Mouse (Mus musculus) adrenal gland, adult 2 months (tissue): ENCODE results near the gene Gapdhs. TPM values are rescaled to one million over a fixed set of nuclear protein-coding genes. Genes with fewer than 3 reads are reported as not detected.
"Not testable (repeated sequence)": the region's sequence is repeated elsewhere in the genome, so short reads cannot be mapped to it uniquely, and the experiment has no call there.

Experiments
- DNase-seq: peaks from one replicate; pipeline ENCODE4 v3.0.0; 2021
- polyA plus RNA-seq: library from polyadenylated mRNA; depleted of rRNA; stranded (reverse); fragments of >200 nt; gene quantifications from 2 replicates; pipeline ENCODE4 v1.2.3, GENCODE M21; 2012
- total RNA-seq, 2 experiments: library from RNA; stranded (reverse); gene quantifications; 2 replicates each; pipeline ENCODE4 v1.2.3; 2021

The Gapdhs gene
- total and polyA plus RNA-seq, 3 experiments: not detected

- DNase-seq: peak; percentile 70
These were observed 629 bp upstream of the Gapdhs start for GRCm38 (mm10) chr7:30744022-30744598.

GRCm38 (mm10) chr7:30742570-30742969 lies 911 bp downstream of the Gapdhs start:
- DNase-seq: not testable (repeated sequence)

GRCm38 (mm10) chr7:30736211-30736610 lies 7.3 kb downstream of the Gapdhs start:
- no peak for DNase-seq

- not testable (repeated sequence) for DNase-seq
These were observed 13.3 kb downstream of the Gapdhs start for GRCm38 (mm10) chr7:30730064-30730722.

GRCm38 (mm10) chr7:30729396-30730063 lies 14.0 kb downstream of the Gapdhs start, which contains the start of gene Tmem147:
Gene Tmem147 (minus strand): TSS chr7:30729540.
- peak; percentile 98 for DNase-seq

- DNase-seq: no peak
These were observed 14.6 kb downstream of the Gapdhs start for GRCm38 (mm10) chr7:30728739-30729395.

GRCm38 (mm10) chr7:30728214-30728613 lies 15.3 kb downstream of the Gapdhs start:
- DNase-seq: no peak

GRCm38 (mm10) chr7:30723274-30723953 lies 20.1 kb downstream of the Gapdhs start:
- no peak for DNase-seq

GRCm38 (mm10) chr7:30721286-30721685 lies 22.2 kb downstream of the Gapdhs start:
- DNase-seq: no peak

- no peak for DNase-seq
These were observed 23.8 kb downstream of the Gapdhs start for GRCm38 (mm10) chr7:30719669-30720068.

GRCm38 (mm10) chr7:30717716-30718046 lies 25.8 kb downstream of the Gapdhs start:
- no peak for DNase-seq

- peak; percentile 94 for DNase-seq
These were observed 26.3 kb downstream of the Gapdhs start for GRCm38 (mm10) chr7:30717006-30717715.

- no peak for DNase-seq
These were observed 31.5 kb downstream of the Gapdhs start, which contains the start of gene Atp4a for GRCm38 (mm10) chr7:30711942-30712341. Gene Atp4a (plus strand): TSS chr7:30712209.

- no peak for DNase-seq
These were observed 36.0 kb downstream of the Gapdhs start for GRCm38 (mm10) chr7:30707441-30707840.

GRCm38 (mm10) chr7:30706214-30706882 lies 37.1 kb downstream of the Gapdhs start:
- peak; percentile 81 for DNase-seq

GRCm38 (mm10) chr7:30698589-30698988 lies 44.9 kb downstream of the Gapdhs start, which contains the start of gene 2200002J24Rik:
Gene 2200002J24Rik (plus strand): TSS chr7:30698926.
- DNase-seq: peak; percentile 89

- peak; percentile 35 for DNase-seq
These were observed 45.4 kb downstream of the Gapdhs start for GRCm38 (mm10) chr7:30698101-30698500.

GRCm38 (mm10) chr7:30688325-30688724 lies 55.2 kb downstream of the Gapdhs start:
- no peak for DNase-seq

- DNase-seq: no peak
These were observed 60.1 kb downstream of the Gapdhs start for GRCm38 (mm10) chr7:30683425-30683824.

- DNase-seq: peak; percentile 58
These were observed 61.6 kb downstream of the Gapdhs start for GRCm38 (mm10) chr7:30681897-30682296.
